11 mouse cellular contexts compared by ENCODE assay signal in genomic region chr3:129622120-129622519, GRCm38 (mm10).
DNase-seq lines count a peak whose midpoint lies in the region; ATAC-seq and TF ChIP-seq lines count a peak whose summit lies in the region.
"Had no signal": no experiment of that assay in that cellular context is flagged by ENCODE, and none has a peak within 500 bp of the region (broad histone marks: within the 10 kb centered on the region; RNA-seq: fewer than 3 reads in every experiment).

No protein-coding gene starts in this region.

- peaks cover 4% of the 10 kb centered on the region; the same call in 1 of the 2 replicates for H3K36me3 ChIP-seq in forebrain, postnatal 0 days (ENCODE audit: insufficient read depth)
- peaks cover 53% of the 10 kb centered on the region for H3K36me3 ChIP-seq in forebrain, embryonic 10.5 days (replicated peaks)
- no peaks in the 10 kb centered on the region for H3K36me3 ChIP-seq in kidney, postnatal 0 days (ENCODE audit: insufficient read depth, low read length)

- POLR2A ChIA-PET in Patski (lab: Charles Lee), result no interaction called here

- CTCF ChIA-PET in Patski (lab: Charles Lee), result interaction anchor here (0.6 to 0.9 kb wide), 5 partner anchors 9 to 98 kb away, joined by 3 to 4 read pairs (median 3); no protein-coding TSS in a partner anchor

- ATAC-seq in forebrain, postnatal 0 days, result no peak
- no peak for ATAC-seq in Patski
- ATAC-seq in kidney, postnatal 0 days (replicated peaks; ENCODE audit: low FRiP score, low read depth), result no peak
- ATAC-seq: hindbrain, embryonic 16.5 days had no signal

- H3K9ac ChIP-seq in forebrain, postnatal 0 days, result no peak overlapping the region
- no peak overlapping the region for H3K9ac ChIP-seq in kidney, postnatal 0 days (ENCODE audit: low read depth, low read length)

- no peak overlapping the region for H3K4me3 ChIP-seq in forebrain, postnatal 0 days (ENCODE audit: low read depth, low read length)
- H3K4me3 ChIP-seq in forebrain, embryonic 10.5 days, result no peak overlapping the region
- H3K4me3 ChIP-seq in kidney, postnatal 0 days (replicated peaks; ENCODE audit: low read depth, low read length), result no peak overlapping the region
- H3K4me3 ChIP-seq: erythroblast, embryonic 14.5 days had no signal

- no peak for DNase-seq in forebrain, postnatal 0 days
- DNase-seq in forebrain, embryonic 10.5 days (ENCODE audit: extremely low spot score, low spot score), result no peak
- DNase-seq in 416B (ENCODE audit: low read depth), result peak; percentile 61
- no peak for DNase-seq in Patski (ENCODE audit: low read depth, low spot score)
- no peak for DNase-seq in kidney, postnatal 0 days (ENCODE audit: low spot score)
- no peak for DNase-seq in retina, postnatal 1 day
- DNase-seq in heart, adult 8-10 months (ENCODE audit: low spot score), result no peak
- DNase-seq in heart, postnatal 4 days, result no peak
- DNase-seq: lung, postnatal 14 days had no signal

- no peak overlapping the region for H3K4me2 ChIP-seq in forebrain, postnatal 0 days (ENCODE audit: low read depth)
- no peak overlapping the region for H3K4me2 ChIP-seq in kidney, postnatal 0 days (ENCODE audit: low read length)

- H3K27me3 ChIP-seq in forebrain, postnatal 0 days (ENCODE audit: insufficient read depth, low read length), result no peaks in the 10 kb centered on the region
- H3K27me3 ChIP-seq in forebrain, embryonic 10.5 days (ENCODE audit: poor library complexity, severe bottlenecking), result no peaks in the 10 kb centered on the region
- no peaks in the 10 kb centered on the region for H3K27me3 ChIP-seq in Patski
- H3K27me3 ChIP-seq in kidney, postnatal 0 days (ENCODE audit: insufficient read depth, low read length), result no peaks in the 10 kb centered on the region

- 74% methylated on average over 9 of the region's 9 CpGs for WGBS in forebrain, postnatal 0 days
- 77% methylated on average over 9 of the region's 9 CpGs for WGBS in forebrain, embryonic 10.5 days
- 70% methylated on average over 9 of the region's 9 CpGs for WGBS in kidney, postnatal 0 days

- no peaks in the 10 kb centered on the region for H3K9me3 ChIP-seq in forebrain, postnatal 0 days (ENCODE audit: low read length)
- no peaks in the 10 kb centered on the region for H3K9me3 ChIP-seq in forebrain, embryonic 10.5 days
- no peaks in the 10 kb centered on the region for H3K9me3 ChIP-seq in kidney, postnatal 0 days (replicated peaks; ENCODE audit: low read length)

- peak; percentile 35 for TF ChIP-seq CTCF in forebrain, postnatal 0 days (IDR thresholded peaks at IDR 0.05; ENCODE audit: low read depth)
- TF ChIP-seq CTCF in Patski (IDR thresholded peaks at IDR 0.05), result peak; percentile 71
- TF ChIP-seq CTCF in kidney, postnatal 0 days (IDR thresholded peaks at IDR 0.05; ENCODE audit: low read depth), result peak; percentile 60

- in situ Hi-C loops in Patski (cut with MboI; ENCODE audit: low pct_unique_long_range_greater_than_20kb), result no loop called here

- no peaks in the 10 kb centered on the region for H3K4me1 ChIP-seq in forebrain, postnatal 0 days (ENCODE audit: insufficient read depth)
- H3K4me1 ChIP-seq in forebrain, embryonic 10.5 days, result peaks cover 5% of the 10 kb centered on the region; the same call in 1 of the 2 replicates
- peaks cover 8% of the 10 kb centered on the region; the same call in 1 of the 2 replicates for H3K4me1 ChIP-seq in kidney, postnatal 0 days (replicated peaks; ENCODE audit: insufficient read depth, low read length)

- no peak overlapping the region for H3K27ac ChIP-seq in forebrain, postnatal 0 days (ENCODE audit: low read depth, low read length)
- no peak overlapping the region for H3K27ac ChIP-seq in forebrain, embryonic 10.5 days
- no peak overlapping the region for H3K27ac ChIP-seq in kidney, postnatal 0 days
